Mouse (Mus musculus) erythroblast, embryonic 14.5 days (primary cell): ENCODE data around the gene Ryr3. TPM values are rescaled to one million over a fixed set of nuclear protein-coding genes. Genes with fewer than 3 reads are reported as not detected.

Source experiments
- H3K27me3 ChIP-seq: 2 replicates; pipeline ENCODE4 v1.6.1; 2012; ENCODE audit warnings: inconsistent platforms; ENCODE audit not compliant: control insufficient read depth
- H3K36me3 ChIP-seq: 2 replicates; pipeline ENCODE4 v1.6.1; 2012; ENCODE audit warnings: mild to moderate bottlenecking, inconsistent platforms; ENCODE audit not compliant: control insufficient read depth
- H3K4me1 ChIP-seq: 2 replicates; pipeline ENCODE4 v1.6.1; 2012; ENCODE audit warnings: inconsistent platforms; ENCODE audit not compliant: control insufficient read depth
- H3K4me3 ChIP-seq: replicated peaks from 2 replicates; pipeline ENCODE3; 2012; ENCODE audit warnings: moderate library complexity, mild to moderate bottlenecking, inconsistent platforms
- H3K9me3 ChIP-seq: 2 replicates; pipeline ENCODE4 v1.6.1; 2012; ENCODE audit warnings: low read length, inconsistent platforms, mixed read lengths; ENCODE audit not compliant: control insufficient read depth
- GATA1 ChIP-seq: IDR thresholded peaks from 2 replicates; pipeline ENCODE4 v1.6.1; 2012; ENCODE audit warnings: low read length, inconsistent platforms, mixed read lengths
- TAL1 ChIP-seq: IDR thresholded peaks from 3 replicates; pipeline ENCODE4 v1.6.1; 2012; ENCODE audit warnings: low read length, inconsistent platforms, mixed read lengths
- polyA plus RNA-seq: library from polyadenylated mRNA; stranded (reverse); fragments of >175 nt; gene quantifications from 2 replicates; pipeline ENCODE4 v1.2.3, GENCODE M21; 2012

The Ryr3 gene
- polyA plus RNA-seq, 1 experiment: not detected

DNA sequence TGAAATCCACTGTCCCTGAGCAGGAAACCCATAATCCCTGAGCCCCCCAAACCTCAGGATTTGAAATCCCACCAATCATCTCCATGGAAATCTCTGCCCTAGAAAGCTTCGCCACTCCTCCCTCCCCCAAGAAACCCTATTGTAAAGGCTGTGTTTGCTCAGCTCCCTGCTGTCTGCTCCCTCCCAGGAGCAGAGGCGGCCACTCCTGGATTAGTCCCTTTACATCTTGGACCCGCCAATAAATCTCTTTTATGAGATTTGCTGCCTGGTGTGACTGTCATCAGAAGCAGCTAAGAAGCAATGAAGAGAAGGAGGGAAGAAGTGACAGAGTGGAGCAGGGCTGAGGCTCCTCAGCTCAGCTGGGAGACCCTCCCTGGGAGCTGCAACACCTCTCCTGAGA is 599.7 kb downstream of the Ryr3 start:
- TF ChIP-seq TAL1: no peak
- TF ChIP-seq GATA1: no peak
- H3K36me3 ChIP-seq: no peaks in the 10 kb centered on the region
- H3K9me3 ChIP-seq: no peaks in the 10 kb centered on the region
- no peaks in the 10 kb centered on the region for H3K4me1 ChIP-seq
- H3K4me3 ChIP-seq: no peak overlapping the region
- H3K27me3 ChIP-seq: no peaks in the 10 kb centered on the region

DNA sequence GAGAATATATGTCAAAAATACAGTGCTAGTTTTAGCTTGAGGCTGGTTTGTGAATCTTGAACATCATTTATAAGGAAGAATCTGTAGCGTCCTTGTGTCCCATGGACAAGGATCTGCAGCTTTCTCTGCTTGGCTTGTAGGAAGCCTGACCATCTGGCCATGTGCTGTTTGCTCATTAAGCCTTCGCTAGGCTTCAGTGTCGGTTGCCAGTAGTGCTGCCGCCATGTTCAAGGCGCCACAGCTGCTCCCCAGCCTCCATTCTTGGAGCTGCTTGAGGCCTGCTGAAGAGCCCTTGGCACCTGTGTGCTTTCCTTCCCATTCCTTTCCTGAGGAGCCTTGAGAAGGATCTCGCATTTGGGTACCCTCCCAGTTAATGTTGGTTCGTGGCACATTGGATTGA is 602.5 kb downstream of the Ryr3 start:
- Histone ChIP-seq H3K9me3 (no peaks in the 10 kb centered on the region), H3K4me3 (no peak overlapping the region), H3K36me3 (no peaks in the 10 kb centered on the region), H3K27me3 (no peaks in the 10 kb centered on the region), H3K4me1 (no peaks in the 10 kb centered on the region)
- TF ChIP-seq TAL1 (no peak), GATA1 (no peak)

DNA sequence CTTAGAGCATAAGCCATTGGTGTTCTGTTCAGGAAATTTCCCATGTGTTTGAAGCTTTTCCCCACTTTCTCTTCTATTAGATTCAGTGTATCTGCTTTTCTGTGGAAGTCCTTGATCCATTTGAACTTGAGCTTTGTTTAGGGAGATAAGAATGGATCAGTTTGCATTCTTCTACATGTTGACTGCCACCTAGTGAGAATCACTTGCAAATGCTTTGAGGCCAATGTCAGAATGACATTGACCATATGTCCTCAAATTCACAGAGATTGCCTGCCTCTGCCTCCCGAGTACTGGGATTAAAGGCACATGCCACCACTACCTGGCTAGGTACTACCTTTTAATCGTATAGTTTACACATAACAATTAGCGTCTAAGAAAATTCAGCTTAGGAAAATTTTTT is 604.3 kb downstream of the Ryr3 start:
- TF ChIP-seq TAL1 (no peak), GATA1 (no peak)
- Histone ChIP-seq H3K27me3 (no peaks in the 10 kb centered on the region), H3K4me3 (no peak overlapping the region), H3K36me3 (no peaks in the 10 kb centered on the region), H3K4me1 (no peaks in the 10 kb centered on the region), H3K9me3 (no peaks in the 10 kb centered on the region)

DNA sequence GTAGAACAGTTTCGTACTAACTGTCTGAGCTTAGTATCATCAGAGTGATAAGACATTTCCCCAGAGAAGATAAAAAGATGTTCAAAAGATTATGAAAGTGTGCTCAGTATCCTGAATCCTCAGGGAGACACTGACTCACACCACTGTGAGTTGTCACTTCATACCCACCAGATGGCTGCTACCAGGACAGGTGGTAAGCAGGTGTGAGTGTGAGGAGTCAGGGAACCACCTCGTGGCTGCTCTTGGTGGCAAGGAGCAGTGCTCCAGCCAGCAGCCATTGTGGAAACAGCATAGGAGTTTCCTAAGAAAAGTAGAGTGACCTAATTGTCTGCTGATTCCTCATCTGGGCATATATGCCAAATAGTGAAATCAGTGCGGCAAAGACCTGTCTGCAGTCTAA is 610.4 kb downstream of the Ryr3 start:
- Histone ChIP-seq H3K36me3 (no peaks in the 10 kb centered on the region), H3K9me3 (no peaks in the 10 kb centered on the region), H3K27me3 (no peaks in the 10 kb centered on the region), H3K4me1 (no peaks in the 10 kb centered on the region), H3K4me3 (no peak overlapping the region)
- no peak for TF ChIP-seq GATA1

DNA sequence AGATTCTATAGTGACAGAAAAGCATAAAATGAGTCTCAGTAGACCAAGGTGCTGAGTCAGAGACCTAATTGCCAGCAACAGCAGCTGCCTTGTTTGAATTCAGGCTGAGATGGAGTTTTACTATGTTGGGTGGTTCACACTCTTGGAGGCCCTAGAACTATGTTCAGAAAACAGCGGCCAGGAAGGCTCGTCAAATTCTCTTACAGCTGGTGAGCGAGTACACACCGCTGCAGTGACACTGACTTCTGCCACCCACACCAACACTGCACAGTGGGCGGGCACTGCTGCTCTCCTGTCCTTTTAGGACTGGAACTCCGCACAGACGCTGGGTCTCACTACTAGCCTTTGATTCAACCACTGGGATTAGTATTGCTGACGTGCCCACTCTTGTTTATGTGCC is 614.4 kb downstream of the Ryr3 start:
- TF ChIP-seq TAL1: no peak
- H3K27me3 ChIP-seq: no peaks in the 10 kb centered on the region
- no peaks in the 10 kb centered on the region for H3K36me3 ChIP-seq
- no peak overlapping the region for H3K4me3 ChIP-seq
- no peaks in the 10 kb centered on the region for H3K9me3 ChIP-seq
- H3K4me1 ChIP-seq: no peaks in the 10 kb centered on the region

DNA sequence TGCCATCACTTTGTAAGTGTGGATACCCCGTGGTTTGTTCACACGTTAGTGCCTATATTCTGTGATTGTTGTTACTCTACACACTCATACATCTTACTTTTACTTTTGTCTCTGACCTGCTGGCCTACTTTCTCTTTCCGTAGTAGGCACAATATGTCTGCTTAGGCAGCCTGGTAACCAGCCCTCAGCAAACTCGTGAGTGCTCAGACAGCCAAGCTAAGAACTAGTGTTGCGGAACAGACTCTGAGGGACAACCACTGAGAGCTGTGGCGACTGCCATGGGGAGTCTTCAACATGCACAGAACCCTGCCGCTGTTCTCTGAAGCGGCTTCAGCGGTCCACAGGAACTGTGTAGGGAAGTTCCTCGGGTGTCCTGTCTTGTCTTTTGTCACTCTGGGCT is 616.7 kb downstream of the Ryr3 start:
- no peaks in the 10 kb centered on the region for H3K36me3 ChIP-seq
- TF ChIP-seq GATA1 (no peak), TAL1 (no peak)
- H3K27me3 ChIP-seq: no peaks in the 10 kb centered on the region
- H3K4me3 ChIP-seq: no peak overlapping the region
- H3K4me1 ChIP-seq: no peaks in the 10 kb centered on the region
- H3K9me3 ChIP-seq: no peaks in the 10 kb centered on the region

DNA sequence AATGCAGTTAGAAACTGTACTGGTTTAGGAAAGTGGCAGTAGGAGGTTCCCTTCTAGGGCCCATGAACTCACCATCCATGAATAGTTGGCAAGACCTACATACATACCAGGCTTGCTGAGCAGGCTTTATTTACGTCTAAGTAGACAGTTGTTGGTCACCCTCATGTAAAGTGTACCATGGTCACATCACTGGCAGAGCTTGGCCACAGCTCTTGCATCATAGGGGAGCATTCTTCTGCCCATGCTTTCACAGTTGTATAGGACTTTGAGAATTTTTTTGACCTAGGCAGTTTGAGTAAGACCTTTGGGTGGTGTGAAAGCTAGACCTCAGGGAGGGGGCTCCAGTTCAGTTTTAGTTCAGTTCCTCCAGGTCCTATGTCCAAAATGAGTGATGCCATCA is 619.8 kb downstream of the Ryr3 start:
- no peak overlapping the region for H3K4me3 ChIP-seq
- H3K4me1 ChIP-seq: no peaks in the 10 kb centered on the region
- no peaks in the 10 kb centered on the region for H3K27me3 ChIP-seq
- no peaks in the 10 kb centered on the region for H3K9me3 ChIP-seq
- TF ChIP-seq GATA1: no peak
- TF ChIP-seq TAL1: no peak
- H3K36me3 ChIP-seq: no peaks in the 10 kb centered on the region

DNA sequence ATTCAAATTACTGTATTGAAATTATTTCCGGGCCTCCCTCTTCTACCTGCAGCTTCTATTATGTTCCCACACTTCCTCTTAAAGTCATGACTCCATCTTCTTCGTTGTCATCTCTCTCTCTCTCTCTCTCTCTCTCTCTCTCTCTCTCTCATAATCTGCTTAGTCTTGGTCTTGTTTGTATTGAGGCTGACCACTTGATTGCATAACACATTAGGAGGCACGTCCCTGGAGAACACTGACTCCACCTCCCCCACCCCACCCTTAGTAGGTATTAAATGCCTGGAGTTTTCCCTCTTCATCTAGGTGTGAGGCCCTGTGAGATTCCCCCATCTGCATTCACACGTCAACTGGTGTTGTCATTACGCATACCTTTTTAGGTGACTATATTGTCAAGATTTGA is 620.5 kb downstream of the Ryr3 start:
- TF ChIP-seq TAL1: no peak
- no peak for TF ChIP-seq GATA1
- Histone ChIP-seq H3K4me3 (no peak overlapping the region), H3K36me3 (no peaks in the 10 kb centered on the region), H3K9me3 (no peaks in the 10 kb centered on the region), H3K27me3 (no peaks in the 10 kb centered on the region), H3K4me1 (no peaks in the 10 kb centered on the region)

DNA sequence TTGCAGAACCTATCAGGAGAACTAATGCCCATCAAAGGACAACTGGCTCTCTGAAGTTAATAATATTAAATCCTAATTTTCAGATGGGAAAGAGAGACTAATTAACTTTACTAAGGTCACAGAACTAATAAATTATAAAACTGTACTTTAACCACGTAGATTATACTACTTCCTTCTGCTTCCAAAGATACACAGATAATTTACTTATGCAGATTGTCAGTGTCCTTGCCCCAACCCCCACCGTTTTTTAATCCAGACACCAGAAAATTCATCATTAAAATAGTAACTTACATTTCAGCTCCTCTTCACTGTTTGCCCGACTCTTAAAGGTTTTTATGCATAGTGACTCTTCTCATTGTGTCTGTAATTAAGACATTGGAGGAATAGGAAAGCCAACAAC is 621.1 kb downstream of the Ryr3 start:
- Histone ChIP-seq H3K4me1 (no peaks in the 10 kb centered on the region), H3K9me3 (no peaks in the 10 kb centered on the region), H3K36me3 (no peaks in the 10 kb centered on the region), H3K27me3 (no peaks in the 10 kb centered on the region), H3K4me3 (no peak overlapping the region)
- TF ChIP-seq GATA1 (no peak), TAL1 (no peak)

DNA sequence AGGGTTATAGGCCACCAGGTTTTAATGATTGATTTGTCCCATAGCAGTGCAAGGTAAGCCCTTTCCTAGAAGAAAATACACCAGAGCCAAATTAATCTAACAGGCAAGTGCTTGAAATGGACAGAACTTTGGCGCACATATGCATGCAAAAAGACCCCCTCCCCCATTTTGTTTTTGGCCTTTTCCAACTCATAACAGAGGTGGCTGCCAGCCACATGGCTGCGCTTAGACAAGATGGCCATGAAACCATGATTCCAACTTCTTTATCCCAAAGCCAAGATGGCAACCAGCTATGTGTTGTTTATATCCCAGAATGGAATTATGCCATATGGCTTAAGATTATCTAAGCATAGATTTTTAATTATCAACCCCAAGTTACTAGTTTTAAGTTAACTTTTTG is 623.1 kb downstream of the Ryr3 start:
- Histone ChIP-seq H3K4me3 (no peak overlapping the region), H3K4me1 (no peaks in the 10 kb centered on the region), H3K27me3 (no peaks in the 10 kb centered on the region), H3K36me3 (no peaks in the 10 kb centered on the region), H3K9me3 (no peaks in the 10 kb centered on the region)
- no peak for TF ChIP-seq GATA1
- TF ChIP-seq TAL1: no peak
